Mouse (Mus musculus) fat pad, adult 2 months (tissue): ENCODE data around the gene Mpped2.

Experiments
- DNase-seq: peaks from one replicate; pipeline ENCODE4 v3.0.0-alpha.2; 2011; ENCODE audit warnings: low read depth, low spot score; ENCODE audit errors: extremely low read depth

The Mpped2 gene

DNA sequence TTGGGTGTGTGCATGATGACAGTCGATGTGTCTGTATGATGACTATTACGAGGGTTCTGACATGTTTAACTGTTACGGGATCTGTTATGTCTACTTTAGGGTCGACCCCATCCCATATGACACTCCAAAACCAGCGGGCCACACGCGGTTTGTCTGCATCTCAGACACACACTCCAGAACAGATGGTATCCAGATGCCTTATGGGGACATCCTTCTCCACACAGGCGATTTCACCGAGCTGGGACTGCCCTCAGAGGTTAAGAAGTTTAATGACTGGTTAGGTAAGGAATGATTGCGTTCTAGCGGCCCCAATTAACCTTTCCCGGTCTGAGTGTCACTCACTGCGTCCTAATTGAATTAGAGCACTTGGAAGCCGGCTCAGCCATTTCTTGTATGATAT is 51.5 kb downstream of the Mpped2 start:
- DNase-seq, result no peak

DNA sequence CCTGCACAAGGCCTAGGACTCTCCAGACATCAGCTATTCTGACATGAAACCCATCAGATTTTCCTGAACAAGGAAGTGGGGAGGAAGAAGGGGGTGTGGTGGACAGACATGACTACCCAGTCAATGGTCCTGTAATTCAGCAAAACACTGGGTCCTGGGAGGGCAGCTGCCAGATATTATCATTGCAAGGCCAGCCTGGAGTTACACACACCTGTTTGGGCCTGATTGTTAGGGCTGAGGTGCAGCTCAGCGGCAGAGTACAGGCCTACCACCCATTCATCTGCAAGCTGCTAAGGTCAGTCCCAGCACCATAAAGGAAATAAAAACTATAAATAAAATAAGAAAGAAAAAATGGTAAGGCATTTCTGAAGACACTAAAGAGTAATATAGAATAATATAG is 52.3 kb downstream of the Mpped2 start:
- no peak for DNase-seq

DNA sequence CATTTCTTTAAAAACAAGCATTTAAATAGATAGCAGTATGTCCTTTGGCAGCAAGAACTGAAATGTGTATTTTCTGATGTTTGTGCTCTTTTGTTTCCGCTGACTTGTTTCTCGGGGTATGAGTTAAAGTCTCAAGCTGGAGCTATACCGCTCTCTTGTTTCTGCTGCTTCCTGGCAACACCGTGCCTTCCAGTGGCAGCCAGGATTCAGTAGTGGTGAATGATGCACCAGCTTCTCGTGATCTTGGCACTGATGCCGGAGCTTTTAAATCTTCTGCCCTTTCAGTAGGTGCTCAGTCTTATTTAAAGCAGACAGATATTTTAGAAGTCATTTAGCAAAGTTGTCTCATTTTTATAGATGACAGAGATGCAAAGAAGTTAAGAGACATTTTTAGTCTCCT is 53.1 kb downstream of the Mpped2 start:
- no peak for DNase-seq

DNA sequence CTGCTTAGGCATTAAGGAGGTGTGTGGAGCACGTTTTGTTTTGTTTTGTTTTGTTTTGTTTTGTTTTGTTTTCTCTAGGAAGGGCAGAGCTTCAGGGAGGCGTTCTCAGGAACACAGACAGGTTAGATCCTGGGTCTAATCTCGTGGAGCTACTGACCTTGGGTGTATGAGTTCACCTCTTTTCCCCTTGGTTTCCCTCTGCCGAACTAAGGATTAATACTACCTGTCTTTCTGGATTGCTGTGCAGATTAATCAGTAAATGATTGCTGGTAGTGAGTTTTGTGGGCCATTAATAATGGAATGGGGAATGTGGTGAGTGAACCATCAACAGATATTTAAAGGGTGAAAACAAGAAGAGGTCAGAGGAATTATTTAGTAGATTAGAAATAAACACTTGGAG is 53.8 kb downstream of the Mpped2 start:
- no peak for DNase-seq

DNA sequence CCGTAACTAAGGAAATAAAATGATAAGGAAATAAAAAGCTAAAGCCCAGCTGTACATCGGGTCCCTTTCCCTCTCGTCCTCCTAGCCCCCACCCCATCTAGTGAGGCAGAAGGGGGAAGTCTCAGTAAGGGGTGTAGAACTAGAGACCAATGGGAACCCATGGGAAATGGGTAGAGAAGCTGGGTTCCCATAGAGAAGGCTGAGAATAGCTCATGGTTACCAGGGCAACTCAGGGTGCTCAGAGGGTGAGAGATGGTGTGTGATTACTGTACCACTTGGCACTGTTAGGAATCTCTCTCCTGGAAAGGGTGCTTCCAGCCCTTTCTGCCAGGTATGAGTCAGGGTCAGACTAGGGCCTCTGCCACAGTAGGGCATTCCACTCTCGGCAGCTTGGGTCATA is 54.3 kb downstream of the Mpped2 start:
- no peak for DNase-seq

DNA sequence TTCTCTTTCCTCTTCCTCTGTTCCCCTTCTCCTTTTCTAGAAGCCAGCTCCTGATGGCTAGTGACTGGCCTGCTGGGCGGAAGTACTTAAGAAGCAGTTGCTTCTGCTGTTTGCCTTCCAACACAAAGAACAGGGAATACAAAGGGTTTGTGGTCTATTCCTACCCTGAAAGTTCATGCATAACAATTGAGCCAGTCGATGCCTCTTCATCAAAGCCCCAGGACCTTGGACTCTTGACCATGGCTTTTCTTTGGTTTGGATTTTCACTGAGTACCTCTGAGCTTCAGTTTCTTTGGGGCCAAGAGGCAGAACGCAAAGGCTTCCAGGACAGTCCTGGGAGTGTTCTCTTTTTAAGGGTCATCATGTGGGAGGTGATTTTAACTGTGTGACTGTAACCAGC is 57.8 kb downstream of the Mpped2 start:
- DNase-seq, result no peak

DNA sequence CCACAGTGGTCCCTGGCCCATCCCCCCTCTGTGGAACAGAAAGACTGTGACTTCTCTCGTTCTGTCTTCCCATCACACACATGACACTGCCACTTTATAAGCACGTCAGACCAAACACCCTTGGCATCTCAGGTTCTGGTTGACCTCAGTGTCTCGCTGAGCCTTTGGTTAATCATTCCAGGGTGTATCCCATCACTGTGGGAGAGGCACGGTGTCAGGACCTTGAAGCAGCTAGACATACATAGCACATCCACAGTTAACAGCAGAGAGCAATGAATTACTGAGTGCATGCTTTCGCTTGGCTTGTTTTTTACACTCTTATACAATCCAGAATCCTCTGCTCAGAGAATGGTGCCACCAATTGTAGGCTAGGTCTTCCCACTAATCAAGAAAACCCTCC is 60.6 kb downstream of the Mpped2 start:
- no peak for DNase-seq

DNA sequence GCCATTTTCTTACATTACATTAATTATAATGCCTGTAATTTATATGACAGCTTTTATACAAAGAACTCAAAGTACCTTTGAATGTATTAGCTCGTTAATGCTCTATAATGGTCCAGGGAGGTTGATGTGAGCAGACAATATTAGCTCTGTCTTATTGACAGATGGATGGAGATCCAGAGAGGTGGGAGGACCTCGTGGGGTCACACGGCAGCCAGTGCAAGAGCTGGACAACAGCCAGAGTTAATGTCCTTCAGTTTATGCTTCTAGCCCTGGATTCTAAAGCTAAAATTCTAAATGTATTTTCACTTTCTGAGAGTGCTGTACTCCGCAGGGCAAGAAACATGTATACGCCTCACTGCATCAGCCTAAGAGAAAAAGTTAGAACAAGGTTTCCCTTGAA is 61.6 kb downstream of the Mpped2 start:
- no peak for DNase-seq

DNA sequence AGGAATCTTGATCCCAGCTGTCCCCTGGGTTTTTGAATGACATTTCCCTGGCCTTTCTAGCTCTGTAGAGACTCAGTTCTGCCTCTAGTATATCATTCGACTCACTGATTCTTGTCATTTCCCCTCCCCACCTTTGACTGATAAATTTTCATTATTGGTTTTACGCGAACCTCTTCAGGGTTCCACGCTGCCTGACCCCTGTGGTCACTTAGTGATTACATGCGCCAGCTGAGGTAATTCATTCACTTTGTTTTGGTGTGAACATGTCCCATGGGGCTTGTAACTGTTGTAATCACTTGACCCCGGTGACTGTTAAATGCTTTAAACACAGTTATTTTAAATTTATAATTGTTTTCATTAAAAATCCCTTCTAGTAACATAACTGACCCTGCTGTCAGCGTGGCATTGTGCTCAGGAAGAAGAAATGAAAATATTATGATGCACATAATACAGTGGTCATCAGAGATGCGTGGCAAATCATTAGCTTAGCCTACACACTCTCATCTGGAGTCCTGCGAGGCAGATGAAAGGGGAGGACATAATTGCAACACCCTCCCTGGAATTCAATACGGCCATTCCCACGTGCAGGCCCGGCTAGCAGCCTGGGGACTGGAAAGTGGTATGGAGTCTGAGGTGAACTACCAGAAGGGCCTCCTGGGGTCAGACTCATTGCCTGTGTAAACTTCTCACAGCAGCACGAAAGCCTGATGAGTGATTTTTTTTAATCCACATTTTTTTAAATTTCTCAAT is 63.5 kb downstream of the Mpped2 start:
- no peak for DNase-seq

DNA sequence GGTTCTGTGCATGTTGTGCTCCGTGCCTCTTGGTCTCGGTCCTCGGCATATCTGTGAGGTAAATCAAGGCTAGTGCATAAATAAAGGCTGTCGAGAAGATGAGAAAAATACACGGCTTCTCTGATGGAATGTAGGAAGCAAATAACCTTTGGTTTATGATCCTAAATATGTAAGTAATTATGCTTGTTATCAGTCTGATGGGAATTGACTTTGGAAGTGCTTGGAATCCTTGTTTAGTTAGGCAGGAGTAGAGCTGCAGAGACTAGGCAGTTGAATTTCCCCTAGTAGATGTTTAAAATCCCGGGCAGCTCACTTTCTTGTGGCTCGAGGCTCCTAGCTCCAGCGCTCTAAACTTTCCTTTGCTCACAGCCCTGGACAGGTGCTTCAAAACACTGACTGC is 69.9 kb downstream of the Mpped2 start:
- DNase-seq, result no peak

DNA sequence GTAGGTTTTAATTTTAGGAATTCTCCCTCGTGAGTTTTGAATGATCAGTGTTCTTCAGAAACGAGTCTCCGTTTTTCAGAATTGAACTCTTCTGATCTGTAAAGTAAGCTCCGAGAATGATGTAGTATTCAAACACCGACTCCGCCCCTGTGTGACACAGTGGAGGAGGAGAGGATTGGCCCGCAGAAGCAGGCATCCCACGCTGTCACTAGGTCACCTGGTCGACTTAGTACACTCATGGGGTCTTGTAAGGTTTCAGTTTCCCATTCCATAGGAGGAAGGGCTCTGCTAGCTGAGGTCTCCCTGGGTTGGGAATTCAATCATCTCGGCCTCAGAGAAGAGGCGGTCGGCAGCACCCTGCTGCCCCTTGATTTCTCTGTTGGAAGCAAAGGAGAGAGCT is 76.2 kb downstream of the Mpped2 start:
- no peak for DNase-seq

DNA sequence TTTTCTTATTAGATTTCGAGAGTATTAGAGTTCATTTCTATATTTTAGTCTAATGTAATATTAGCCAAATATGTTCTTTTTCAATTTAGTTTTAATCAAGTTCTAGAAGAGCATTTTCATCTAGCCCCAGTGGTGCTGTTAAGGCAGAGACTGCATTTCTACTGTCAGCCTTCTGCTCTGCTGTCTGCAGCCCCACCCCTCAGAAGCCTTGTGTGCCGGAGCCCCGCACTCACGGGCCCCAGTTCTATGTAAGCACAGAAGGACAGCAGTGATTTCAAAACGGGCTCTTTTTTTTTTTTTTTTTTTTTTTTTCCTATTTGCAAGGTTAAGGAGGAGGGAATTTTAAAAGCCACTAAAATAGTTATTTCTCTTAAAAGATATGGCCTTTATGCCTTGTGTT is 79.6 kb downstream of the Mpped2 start:
- no peak for DNase-seq

DNA sequence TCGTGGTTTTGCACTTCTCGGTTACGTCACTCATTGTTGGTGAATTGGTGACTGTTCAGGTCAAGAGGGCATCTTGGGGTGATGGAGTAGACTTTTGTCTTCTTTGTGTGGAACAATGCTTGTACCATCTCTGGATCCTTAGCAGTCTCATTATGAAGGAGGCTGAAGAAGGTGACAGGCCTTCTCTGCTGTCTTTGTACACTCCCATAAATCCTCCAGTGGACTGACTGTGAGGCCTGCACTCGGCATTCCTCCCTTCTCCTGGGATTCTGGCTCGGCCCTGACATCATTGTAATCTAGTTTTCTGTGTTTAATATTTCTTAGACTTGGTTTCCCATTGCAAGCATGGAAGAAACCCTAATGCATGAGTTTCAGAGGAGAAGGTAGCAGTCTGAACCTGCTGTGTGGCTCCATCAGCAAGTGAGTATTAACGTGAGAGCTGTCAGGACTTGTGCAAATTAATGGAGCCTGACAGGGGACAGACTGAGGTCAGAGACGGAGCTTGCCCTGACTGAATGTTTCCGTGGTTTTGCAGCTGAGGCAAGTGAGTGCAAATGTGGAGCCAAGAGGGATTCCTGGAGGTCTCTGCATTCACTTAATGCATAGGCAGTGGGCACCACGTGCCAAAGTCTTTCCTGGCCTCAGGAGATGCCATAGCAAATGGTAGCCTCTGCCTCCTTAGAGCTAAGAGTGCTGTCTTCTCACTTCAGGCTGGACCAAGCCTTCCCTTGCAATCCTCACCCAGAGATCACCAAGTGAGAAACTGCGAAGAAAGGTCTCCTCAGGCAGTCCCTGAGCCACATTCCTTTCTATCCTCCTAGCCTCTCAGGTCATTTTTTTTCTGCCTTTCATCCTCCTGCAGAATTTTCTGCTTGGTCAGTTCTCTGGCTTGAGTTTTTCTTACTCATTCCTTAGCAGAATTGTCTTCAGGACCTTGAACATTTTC is 81.5 kb downstream of the Mpped2 start:
- no peak for DNase-seq

DNA sequence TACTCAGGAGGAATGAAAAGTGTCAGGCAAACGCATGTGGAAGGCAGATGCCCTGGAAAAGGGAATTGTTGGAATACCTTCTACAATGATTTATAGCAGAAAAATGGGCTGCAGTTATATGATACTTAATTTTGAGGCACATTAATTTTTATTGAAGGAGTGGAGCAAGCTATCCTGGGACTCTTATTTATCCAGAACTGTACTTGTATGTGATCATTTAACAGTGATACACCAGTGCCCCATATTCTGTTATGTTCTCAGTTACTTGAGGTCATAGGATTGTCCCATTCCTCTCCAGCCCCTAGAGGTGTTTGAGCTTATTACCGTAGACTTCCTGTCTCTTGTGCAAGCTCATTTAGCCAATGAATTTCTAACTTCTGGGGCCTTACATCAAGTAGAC is 82.9 kb downstream of the Mpped2 start:
- no peak for DNase-seq

DNA sequence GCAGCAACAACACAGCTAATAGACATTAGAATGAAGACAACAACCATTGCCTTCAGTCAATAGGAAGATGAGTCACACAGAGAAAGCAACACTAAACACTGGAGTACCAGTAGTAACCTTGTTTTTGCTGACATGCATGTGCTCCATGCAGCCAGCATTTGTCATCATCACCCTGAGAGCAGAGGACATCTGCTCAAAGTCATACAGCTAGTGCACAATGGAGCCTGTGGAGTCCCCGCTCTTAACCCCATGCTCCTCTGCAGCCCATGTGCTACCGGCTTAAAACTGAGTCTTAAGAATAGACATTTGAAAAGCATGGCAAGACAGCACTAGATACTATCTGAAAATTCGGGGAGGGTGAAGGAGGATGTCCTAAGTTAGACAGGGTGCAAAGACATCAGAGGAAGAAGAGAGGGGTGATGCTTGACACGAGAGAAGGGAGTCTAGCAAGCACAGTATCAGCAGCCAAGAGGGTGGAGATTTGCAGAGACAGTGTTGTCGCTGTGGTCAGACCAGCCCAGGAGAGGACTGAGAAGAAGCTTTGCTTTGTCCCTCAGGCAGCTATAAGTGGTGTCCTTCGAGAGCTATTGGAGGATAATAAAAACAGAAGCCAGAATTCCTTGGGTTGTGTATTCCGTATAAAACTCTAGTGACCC is 85.9 kb downstream of the Mpped2 start:
- DNase-seq, result no peak

DNA sequence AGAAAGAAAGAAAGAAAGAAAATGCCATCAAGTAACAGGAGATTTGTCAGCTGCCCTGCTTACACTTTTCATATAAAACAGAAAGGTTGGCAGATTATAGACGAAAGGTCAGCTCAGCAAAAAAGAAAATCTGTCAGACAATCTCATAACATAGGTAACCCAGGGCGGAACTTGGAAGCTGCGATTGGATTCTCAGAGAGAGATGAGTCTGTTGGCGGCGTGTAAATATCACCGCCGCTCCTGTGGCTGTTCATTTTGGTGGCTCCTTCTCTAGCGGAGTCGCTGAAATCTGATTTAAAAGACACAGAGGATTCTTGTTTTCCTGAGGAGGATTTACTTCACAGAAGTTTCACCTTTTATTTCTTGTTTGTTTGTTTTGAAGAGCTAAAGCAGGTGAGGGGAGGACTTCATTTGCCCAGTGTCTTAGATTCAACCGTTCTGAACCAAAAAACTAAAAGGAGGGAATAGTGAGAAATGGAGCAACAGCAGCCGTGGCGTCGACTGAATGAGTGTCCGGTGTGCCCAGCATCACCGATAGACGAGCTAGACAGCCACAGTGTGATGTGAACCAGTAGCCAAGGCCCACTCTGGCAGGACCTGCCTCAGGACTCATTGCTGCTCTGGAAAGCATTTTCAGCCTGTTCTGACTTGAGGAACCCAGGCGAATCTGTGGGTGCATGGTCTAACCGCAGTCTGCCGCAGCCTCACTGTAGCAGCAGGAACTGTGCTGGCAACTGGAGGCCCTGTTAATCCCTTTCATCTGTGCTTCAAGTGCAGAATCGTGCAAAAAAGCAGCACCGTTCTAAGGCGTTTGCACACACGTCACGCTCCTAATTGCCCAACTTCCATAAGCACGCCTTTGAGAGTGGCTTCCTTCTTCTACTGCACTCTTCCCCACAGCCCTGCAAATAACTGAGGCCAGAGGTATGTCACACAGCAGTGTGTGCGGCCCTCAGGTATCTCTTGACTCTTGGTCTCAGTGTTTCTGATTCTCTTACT is 88.4 kb downstream of the Mpped2 start:
- DNase-seq, result no peak

DNA sequence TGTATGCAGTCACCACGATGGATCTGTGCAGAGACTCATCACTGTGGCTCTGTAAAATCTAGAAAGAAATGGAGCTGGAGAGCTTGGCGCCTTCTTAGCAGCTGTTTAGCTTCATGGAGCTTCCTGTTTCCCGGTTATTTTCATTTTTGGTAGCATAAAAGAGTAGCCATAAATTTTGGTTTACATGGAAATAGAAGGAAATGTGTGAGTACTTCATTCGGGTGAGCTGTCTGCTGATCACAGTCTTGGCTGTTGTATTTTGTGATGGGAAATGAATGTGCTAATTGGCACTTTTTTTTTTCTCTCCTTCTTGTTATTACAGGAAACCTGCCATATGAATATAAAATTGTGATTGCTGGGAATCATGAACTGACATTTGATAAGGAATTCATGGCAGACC is 90.2 kb downstream of the Mpped2 start:
- DNase-seq, result no peak

DNA sequence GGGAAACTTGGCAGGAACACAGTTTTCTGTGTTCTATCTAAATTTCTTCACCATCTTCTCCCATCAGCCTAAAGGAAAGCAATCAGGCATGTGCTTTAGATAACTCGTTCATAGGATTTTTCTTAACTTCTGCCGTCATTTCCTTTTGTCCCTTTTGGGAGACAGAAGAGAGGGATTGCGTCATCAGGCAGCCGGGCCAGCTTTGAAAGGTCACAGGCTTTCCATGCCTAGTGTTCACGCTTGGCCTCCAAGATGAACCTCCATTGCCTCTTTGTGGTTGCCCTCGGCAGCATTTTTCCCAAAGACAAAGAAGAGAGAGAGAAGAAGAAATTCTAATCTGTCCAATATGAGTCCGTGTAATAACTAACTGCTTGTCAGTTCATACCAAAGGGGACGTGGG is 95.0 kb downstream of the Mpped2 start:
- DNase-seq, result no peak

DNA sequence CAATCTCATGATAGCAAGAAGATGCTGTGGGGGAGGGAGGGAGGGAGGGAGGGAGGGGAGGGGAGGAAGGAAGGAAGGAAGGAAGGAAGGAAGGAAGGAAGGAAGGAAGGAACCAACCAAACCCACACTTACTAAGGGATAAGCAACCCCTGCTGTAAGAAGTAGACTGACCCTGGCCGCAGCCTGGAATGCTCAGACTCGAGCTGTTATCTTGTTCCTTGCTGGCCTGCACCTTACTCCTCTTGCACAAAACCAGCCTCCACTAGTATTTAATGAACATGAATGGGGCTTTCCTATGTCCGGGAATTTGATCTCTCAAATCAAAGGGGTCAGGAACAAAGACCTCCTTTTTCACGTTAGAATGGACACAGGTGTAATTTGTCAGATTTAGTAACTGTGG is 95.5 kb downstream of the Mpped2 start:
- DNase-seq, result no peak

DNA sequence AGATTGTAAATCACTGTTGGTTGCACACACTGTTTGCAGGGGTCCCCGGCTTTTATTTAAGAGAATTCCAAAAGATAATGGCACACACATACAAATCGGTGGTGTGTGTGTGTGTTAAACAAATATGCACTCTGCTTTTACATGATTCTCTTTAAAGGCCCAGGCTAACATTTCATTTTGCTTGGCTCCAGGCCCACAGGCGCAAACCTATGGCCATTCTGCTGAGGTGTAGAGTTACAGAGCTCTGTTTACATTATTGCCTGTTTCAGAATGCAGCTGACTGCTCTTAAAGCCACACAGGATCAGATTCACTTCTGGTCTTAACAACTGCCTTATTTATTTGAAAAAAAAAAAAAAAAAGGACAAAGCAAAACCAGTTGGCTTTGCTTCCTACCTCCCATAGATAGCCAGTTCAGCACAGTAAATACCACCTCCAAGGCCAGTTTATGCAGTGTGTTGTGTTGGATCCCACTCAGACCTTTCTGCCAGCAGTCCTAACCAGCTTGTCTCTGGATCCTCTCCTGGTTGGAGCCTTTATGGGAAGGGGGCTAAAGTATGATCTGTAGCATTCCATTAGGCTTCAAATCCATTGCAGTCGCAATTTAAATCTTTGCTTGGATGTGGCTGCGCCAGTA is 96.7 kb downstream of the Mpped2 start:
- no peak for DNase-seq
